Mouse (Mus musculus) limb, embryonic 11.5 days (tissue): ENCODE data around the gene Grip1. TPM values are rescaled to one million over a fixed set of nuclear protein-coding genes. Genes with fewer than 3 reads are reported as not detected.

Experiments
- ATAC-seq: fragments of 200-750 bp; cut with Nextera tagmentation; 2 replicates; pipeline ENCODE4 v1.8.0; 2017; ENCODE audit warnings: low read depth; ENCODE audit not compliant: insufficient number of reproducible peaks, low FRiP score, low TSS enrichment
- DNase-seq: peaks from one replicate; pipeline ENCODE4 v3.0.0-alpha.2; 2015; ENCODE audit warnings: low spot score
- H3K27ac ChIP-seq: fragments of 300-500 bp; sonication (generic); replicated peaks from 2 replicates; pipeline ENCODE4 v1.5.1; 2014; ENCODE audit warnings: low read depth, mild to moderate bottlenecking, low read length
- H3K27me3 ChIP-seq: fragments of 300-500 bp; sonication (generic); 2 replicates; pipeline ENCODE4 v1.6.1; 2014; ENCODE audit warnings: mild to moderate bottlenecking, low read length, mixed read lengths; ENCODE audit not compliant: control insufficient read depth, insufficient read depth
- H3K36me3 ChIP-seq: fragments of 300-500 bp; sonication (generic); 2 replicates; pipeline ENCODE4 v1.6.1; 2014; ENCODE audit warnings: mild to moderate bottlenecking, low read length, moderate library complexity, mixed read lengths; ENCODE audit not compliant: control insufficient read depth, insufficient read depth
- H3K4me1 ChIP-seq: fragments of 300-500 bp; sonication (generic); 2 replicates; pipeline ENCODE4 v1.6.1; 2014; ENCODE audit warnings: low read length, mixed read lengths; ENCODE audit not compliant: control insufficient read depth, insufficient read depth
- H3K4me2 ChIP-seq: fragments of 300-500 bp; sonication (generic); 2 replicates; pipeline ENCODE4 v1.6.1; 2014; ENCODE audit warnings: low read depth, mild to moderate bottlenecking, moderate library complexity; ENCODE audit not compliant: severe bottlenecking
- H3K4me3 ChIP-seq: fragments of 300-500 bp; sonication (generic); 2 replicates; pipeline ENCODE4 v1.5.1; 2014; ENCODE audit warnings: low read depth, low read length
- H3K9ac ChIP-seq: fragments of 300-500 bp; sonication (generic); 2 replicates; pipeline ENCODE4 v1.6.1; 2014; ENCODE audit warnings: mild to moderate bottlenecking, low read length
- H3K9me3 ChIP-seq: fragments of 300-500 bp; sonication (generic); 2 replicates; pipeline ENCODE4 v1.6.1; 2016; ENCODE audit warnings: low read length; ENCODE audit not compliant: control insufficient read depth
- WGBS: fragments of 180-500 bp; shearing (Covaris S2); extraction: QIAGEN DNeasy Blood & Tissue Kit; methylation state at CpG from one replicate; pipeline ENCODE4 v1.1.7; 2014; 5-methylcytosine and 5-hydroxymethylcytosine counted together
- polyA plus RNA-seq: library from polyadenylated mRNA; unstranded; fragments of >200 nt; fragmentation: Nextera tagmentation; extraction: Ambion mirVana; gene quantifications from 2 replicates; pipeline ENCODE4 v1.2.1, GENCODE M21; 2014

Gene Grip1
- polyA plus RNA-seq, 1 experiment from 2014 or later: 3.7 TPM

DNA sequence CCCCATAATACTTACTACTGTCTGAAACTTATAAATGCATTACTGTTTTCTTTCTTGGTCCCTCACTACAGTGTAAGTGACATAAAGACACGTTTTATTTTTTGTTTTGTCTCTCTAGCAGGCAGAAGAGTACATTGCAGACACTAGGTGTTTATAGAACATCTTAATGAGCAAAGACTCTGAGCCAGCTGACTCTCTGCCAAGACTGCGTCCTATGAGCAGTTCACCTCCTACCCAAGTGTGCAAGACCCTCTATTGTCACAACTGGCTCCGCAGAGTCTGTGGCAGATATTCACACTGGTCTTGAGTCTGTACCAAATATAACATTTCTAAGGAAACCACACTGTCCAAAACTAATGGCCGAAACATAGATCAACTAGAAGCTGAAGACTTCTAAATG lies 449.1 kb downstream of the Grip1 start:
- no peaks in the 10 kb centered on the region for H3K9me3 ChIP-seq
- ATAC-seq: no peak
- H3K27ac ChIP-seq: no peak overlapping the region
- H3K27me3 ChIP-seq: no peaks in the 10 kb centered on the region
- DNase-seq: no peak
- no peak overlapping the region for H3K9ac ChIP-seq
- H3K36me3 ChIP-seq: no peaks in the 10 kb centered on the region
- no peaks in the 10 kb centered on the region for H3K4me1 ChIP-seq
- H3K4me2 ChIP-seq: no peak overlapping the region
- WGBS: 79% methylated on average over 4 of the region's 4 CpGs
- no peak overlapping the region for H3K4me3 ChIP-seq

DNA sequence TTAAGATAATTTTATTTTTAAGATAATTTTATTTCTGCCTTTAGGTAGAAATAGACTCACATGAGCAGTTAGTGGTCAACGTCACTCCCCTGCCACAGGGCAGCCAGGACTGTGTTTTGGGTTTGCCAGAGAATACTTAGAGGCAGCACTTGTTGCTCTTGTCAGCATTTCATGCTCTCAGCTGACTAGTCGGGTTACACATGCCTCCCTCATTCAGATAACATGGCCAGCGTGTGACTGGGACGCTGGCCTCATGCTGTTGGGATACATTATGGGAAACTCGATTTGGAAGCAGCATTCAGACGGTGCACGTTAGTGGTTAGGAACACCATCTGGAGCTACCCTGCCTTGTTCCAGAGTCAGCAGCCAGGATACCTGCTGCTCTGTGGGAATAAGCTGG lies 453.2 kb downstream of the Grip1 start:
- H3K27ac ChIP-seq: no peak overlapping the region
- H3K4me3 ChIP-seq: no peak overlapping the region
- H3K9me3 ChIP-seq: no peaks in the 10 kb centered on the region
- 83% methylated on average over 7 of the region's 7 CpGs for WGBS
- ATAC-seq (no peak), DNase-seq (no peak)
- H3K4me1 ChIP-seq: no peaks in the 10 kb centered on the region
- no peaks in the 10 kb centered on the region for H3K27me3 ChIP-seq
- no peaks in the 10 kb centered on the region for H3K36me3 ChIP-seq
- no peak overlapping the region for H3K4me2 ChIP-seq
- no peak overlapping the region for H3K9ac ChIP-seq

DNA sequence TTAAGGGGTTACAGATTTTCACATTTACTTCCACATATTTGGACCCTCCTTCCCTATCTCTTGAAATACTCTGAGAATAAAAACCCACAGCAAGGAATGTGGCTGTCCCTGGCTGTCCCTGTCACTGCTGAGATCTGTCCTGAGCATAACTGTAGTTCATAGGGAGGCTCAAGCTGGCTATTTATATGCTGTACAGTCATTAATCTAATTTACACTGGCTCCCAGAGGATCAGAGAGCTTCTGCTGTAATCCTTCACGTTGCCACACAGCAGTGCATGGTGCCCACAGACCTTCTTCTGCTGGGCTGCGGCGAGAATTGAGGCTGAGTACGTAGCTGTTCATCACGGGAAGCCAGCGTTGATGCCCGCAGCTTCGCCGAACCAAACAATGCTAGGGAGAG lies 464.4 kb downstream of the Grip1 start:
- Histone ChIP-seq H3K9me3 (no peaks in the 10 kb centered on the region), H3K27ac (no peak overlapping the region), H3K4me2 (no peak overlapping the region), H3K4me1 (no peaks in the 10 kb centered on the region), H3K36me3 (no peaks in the 10 kb centered on the region), H3K4me3 (no peak overlapping the region), H3K27me3 (no peaks in the 10 kb centered on the region), H3K9ac (no peak overlapping the region)
- DNase-seq: no peak
- 90% methylated on average over 9 of the region's 9 CpGs for WGBS
- ATAC-seq: no peak

DNA sequence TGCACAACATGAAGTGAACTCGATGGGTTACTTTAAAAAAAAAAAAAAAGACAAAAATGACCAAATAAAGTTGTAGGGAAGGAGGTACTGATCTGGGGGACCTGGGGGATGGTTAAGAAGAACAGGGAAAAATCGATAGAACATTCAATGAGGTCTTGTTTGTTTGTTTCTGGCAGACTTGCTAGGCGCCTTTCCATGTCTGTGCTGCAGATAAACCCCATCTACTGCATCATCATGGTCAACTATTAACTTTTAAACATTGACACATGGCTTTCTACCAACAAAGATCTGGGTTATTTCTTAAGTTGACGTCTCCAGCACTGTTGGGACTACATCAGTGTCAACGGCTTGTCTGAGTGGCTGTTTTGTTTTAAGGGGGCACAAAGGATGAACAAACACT lies 474.3 kb downstream of the Grip1 start:
- Histone ChIP-seq H3K9me3 (no peaks in the 10 kb centered on the region), H3K27ac (no peak overlapping the region), H3K27me3 (no peaks in the 10 kb centered on the region), H3K36me3 (no peaks in the 10 kb centered on the region), H3K4me1 (no peaks in the 10 kb centered on the region), H3K9ac (no peak overlapping the region), H3K4me3 (no peak overlapping the region), H3K4me2 (no peak overlapping the region)
- no peak for ATAC-seq
- DNase-seq: no peak
- 84% methylated on average over 5 of the region's 5 CpGs for WGBS

DNA sequence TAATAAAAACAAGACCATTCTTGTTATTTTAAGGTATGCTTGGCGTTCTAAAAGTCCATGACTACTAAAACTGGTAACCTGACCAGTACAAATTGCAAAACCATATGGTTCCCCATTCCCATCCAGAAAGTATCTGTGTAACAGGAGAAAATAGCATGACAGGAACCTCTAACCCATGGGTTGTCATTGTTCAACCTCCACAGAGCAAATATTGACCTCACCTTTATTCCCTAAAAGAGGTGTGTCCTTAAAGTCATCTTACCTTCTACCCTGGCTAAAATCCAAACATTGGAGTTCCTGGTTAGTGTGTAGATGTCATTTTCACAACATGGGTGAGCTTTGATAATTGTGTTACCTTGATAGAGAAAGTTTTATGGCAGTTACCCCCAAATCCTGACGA lies 475.3 kb downstream of the Grip1 start:
- WGBS: 79% methylated on average over 2 of the region's 2 CpGs

DNA sequence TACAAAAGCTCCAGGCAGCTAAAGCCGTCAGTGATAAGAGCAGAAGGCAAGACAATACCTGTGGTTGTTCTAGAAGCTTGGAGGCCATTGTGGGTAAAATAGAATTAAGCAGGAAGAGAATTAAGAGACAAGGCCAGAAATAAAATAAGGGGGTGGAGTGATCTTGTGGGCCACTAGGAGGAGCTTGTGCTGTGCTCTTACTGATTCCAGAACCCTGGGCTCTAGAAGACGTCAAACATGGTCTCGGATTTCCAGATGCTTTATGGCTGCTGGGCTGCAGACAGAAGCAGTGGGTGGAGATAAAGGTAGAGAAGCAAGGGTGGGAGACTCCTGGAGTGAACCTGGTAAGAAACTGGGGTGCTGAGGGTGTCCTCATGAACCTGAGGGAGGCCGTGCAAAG lies 479.2 kb downstream of the Grip1 start:
- DNase-seq: no peak
- no peaks in the 10 kb centered on the region for H3K27me3 ChIP-seq

More for the DNA sequence above, 475.3 kb downstream of the Grip1 start:
- Histone ChIP-seq H3K27me3 (no peaks in the 10 kb centered on the region), H3K9ac (no peak overlapping the region), H3K4me3 (no peak overlapping the region), H3K27ac (no peak overlapping the region), H3K36me3 (no peaks in the 10 kb centered on the region), H3K4me1 (no peaks in the 10 kb centered on the region), H3K4me2 (no peak overlapping the region), H3K9me3 (no peaks in the 10 kb centered on the region)
- ATAC-seq: no peak
- DNase-seq: no peak

DNA sequence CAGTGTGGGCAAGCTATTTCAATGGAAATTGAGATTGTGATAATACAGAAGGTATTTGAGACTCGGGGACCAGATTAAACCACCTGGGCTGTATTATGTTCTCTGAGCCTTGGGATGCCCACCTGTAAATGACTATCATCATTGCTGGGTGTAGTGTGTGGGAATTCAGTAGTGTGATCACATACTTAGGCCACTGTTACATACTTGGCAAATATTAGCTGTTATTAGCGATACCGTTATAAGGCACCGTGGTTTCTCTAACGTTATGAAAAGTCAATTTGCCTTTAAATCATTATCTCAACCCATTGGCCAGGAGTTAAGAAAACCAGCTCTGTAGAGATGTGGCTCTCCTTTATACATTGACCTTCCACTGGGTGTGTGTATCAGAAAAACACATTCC lies 479.7 kb downstream of the Grip1 start:
- DNase-seq: no peak
- no peaks in the 10 kb centered on the region for H3K4me1 ChIP-seq
- H3K9ac ChIP-seq: no peak overlapping the region
- H3K36me3 ChIP-seq: no peaks in the 10 kb centered on the region
- no peak overlapping the region for H3K27ac ChIP-seq
- no peak for ATAC-seq
- WGBS: 96% methylated on average over 5 of the region's 5 CpGs
- H3K4me2 ChIP-seq: no peak overlapping the region
- H3K9me3 ChIP-seq: no peaks in the 10 kb centered on the region
- H3K27me3 ChIP-seq: no peaks in the 10 kb centered on the region
- H3K4me3 ChIP-seq: no peak overlapping the region

More for the DNA sequence above, 479.2 kb downstream of the Grip1 start:
- 53% methylated on average over 4 of the region's 4 CpGs for WGBS
- Histone ChIP-seq H3K9me3 (no peaks in the 10 kb centered on the region), H3K36me3 (no peaks in the 10 kb centered on the region), H3K27ac (no peak overlapping the region), H3K4me1 (no peaks in the 10 kb centered on the region), H3K4me2 (no peak overlapping the region), H3K9ac (no peak overlapping the region), H3K4me3 (no peak overlapping the region)
- ATAC-seq: no peak

DNA sequence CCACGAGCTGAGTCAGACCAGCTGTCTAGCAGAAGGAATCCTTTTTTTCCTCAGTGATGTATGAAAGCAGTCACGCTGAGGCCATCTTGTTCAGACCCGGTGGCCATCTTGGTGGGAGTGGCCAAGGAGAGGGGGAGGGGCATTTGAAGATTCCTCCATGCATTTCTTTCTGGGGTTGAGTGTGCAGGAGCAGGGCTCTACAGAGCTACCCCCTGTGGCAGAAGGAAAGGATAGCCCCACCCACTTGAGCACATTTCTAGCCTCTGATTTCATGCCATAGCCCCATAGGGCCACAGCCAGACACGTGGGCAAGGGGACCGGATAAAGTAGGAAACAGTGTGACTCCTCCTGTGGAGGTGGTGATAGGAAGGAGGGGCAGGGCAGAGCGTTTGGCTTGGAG lies 481.6 kb downstream of the Grip1 start:
- ATAC-seq (no peak), DNase-seq (no peak)
- Histone ChIP-seq H3K9ac (no peak overlapping the region), H3K27ac (no peak overlapping the region), H3K4me2 (no peak overlapping the region), H3K27me3 (no peaks in the 10 kb centered on the region), H3K4me3 (no peak overlapping the region), H3K9me3 (no peaks in the 10 kb centered on the region), H3K4me1 (no peaks in the 10 kb centered on the region), H3K36me3 (no peaks in the 10 kb centered on the region)
- 89% methylated on average over 6 of the region's 6 CpGs for WGBS

DNA sequence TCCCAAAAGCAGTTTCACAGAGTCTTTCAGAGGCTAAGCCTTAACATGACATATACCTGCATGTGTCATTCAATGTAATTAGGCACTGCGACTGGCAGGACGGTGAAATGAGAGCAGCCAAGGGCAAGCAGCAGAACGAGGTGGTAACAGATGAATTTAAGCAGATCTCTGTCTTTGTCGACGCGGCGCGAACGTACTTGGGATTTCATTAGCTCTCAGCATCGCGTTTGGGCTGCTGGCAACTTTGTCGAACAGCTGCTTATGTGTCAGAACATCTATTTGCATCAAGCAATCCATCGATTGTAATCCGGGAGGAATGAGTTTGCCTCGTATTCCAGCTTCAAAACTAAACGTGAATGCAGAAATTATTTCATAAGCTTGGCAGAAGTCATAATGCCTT lies 483.9 kb downstream of the Grip1 start:
- no peak overlapping the region for H3K9ac ChIP-seq
- no peaks in the 10 kb centered on the region for H3K4me1 ChIP-seq
- no peak overlapping the region for H3K4me3 ChIP-seq
- H3K4me2 ChIP-seq: no peak overlapping the region
- no peaks in the 10 kb centered on the region for H3K9me3 ChIP-seq
- H3K36me3 ChIP-seq: no peaks in the 10 kb centered on the region
- H3K27ac ChIP-seq: no peak overlapping the region
- WGBS: 81% methylated on average over 16 of the region's 16 CpGs
- ATAC-seq (no peak), DNase-seq (no peak)
- no peaks in the 10 kb centered on the region for H3K27me3 ChIP-seq
